Mouse (Mus musculus) cerebellum, adult 9-10 months (tissue): ENCODE measurements around the gene Rab3b.
"Not testable (repeated sequence)": the region's sequence is repeated elsewhere in the genome, so short reads cannot be mapped to it uniquely, and the experiment has no call there.

Source experiments
- DNase-seq: peaks from one replicate; pipeline ENCODE4 v3.0.0; 2022

Rab3b gene

GRCm38 (mm10) chr4:108900421-108900820 is 21.6 kb downstream of the Rab3b start:
- DNase-seq: no peak

GRCm38 (mm10) chr4:108902886-108903285 is 24.0 kb downstream of the Rab3b start:
- DNase-seq: no peak

GRCm38 (mm10) chr4:108903346-108903745 is 24.5 kb downstream of the Rab3b start:
- no peak for DNase-seq

- DNase-seq: no peak
Measured at GRCm38 (mm10) chr4:108904076-108904475, 25.2 kb downstream of the Rab3b start.

- DNase-seq: no peak
Measured at GRCm38 (mm10) chr4:108904790-108905189, 25.9 kb downstream of the Rab3b start.

- no peak for DNase-seq
Measured at GRCm38 (mm10) chr4:108905859-108906258, 27.0 kb downstream of the Rab3b start.

GRCm38 (mm10) chr4:108907475-108907874 is 28.6 kb downstream of the Rab3b start:
- DNase-seq: no peak

- no peak for DNase-seq
Measured at GRCm38 (mm10) chr4:108909872-108910425, 31.1 kb downstream of the Rab3b start.

GRCm38 (mm10) chr4:108911866-108912265 is 33.0 kb downstream of the Rab3b start:
- DNase-seq: no peak

- no peak for DNase-seq
Measured at GRCm38 (mm10) chr4:108913180-108913579, 34.3 kb downstream of the Rab3b start.

GRCm38 (mm10) chr4:108914391-108914790 is 35.5 kb downstream of the Rab3b start:
- DNase-seq: no peak

GRCm38 (mm10) chr4:108915101-108915500 is 36.2 kb downstream of the Rab3b start:
- DNase-seq: no peak

- no peak for DNase-seq
Measured at GRCm38 (mm10) chr4:108917654-108918053, 38.8 kb downstream of the Rab3b start.

GRCm38 (mm10) chr4:108927945-108928344 is 49.1 kb downstream of the Rab3b start:
- DNase-seq: not testable (repeated sequence)

- DNase-seq: no peak
Measured at GRCm38 (mm10) chr4:108933163-108933562, 54.3 kb downstream of the Rab3b start.

- no peak for DNase-seq
Measured at GRCm38 (mm10) chr4:108934856-108935255, 56.0 kb downstream of the Rab3b start.

- DNase-seq: peak; percentile 73
Measured at GRCm38 (mm10) chr4:108937848-108938771, 59.2 kb downstream of the Rab3b start.

- no peak for DNase-seq
Measured at GRCm38 (mm10) chr4:108940681-108941473, 62.0 kb downstream of the Rab3b start.

- no peak for DNase-seq
Measured at GRCm38 (mm10) chr4:108942171-108942570, 63.3 kb downstream of the Rab3b start.

GRCm38 (mm10) chr4:108942986-108943720 is 64.3 kb downstream of the Rab3b start:
- no peak for DNase-seq

- peak; percentile 88 for DNase-seq
Measured at GRCm38 (mm10) chr4:108949168-108949567, 70.3 kb downstream of the Rab3b start.

GRCm38 (mm10) chr4:108950201-108950600 is 71.3 kb downstream of the Rab3b start:
- DNase-seq: no peak

- no peak for DNase-seq
Measured at GRCm38 (mm10) chr4:108951663-108952062, 72.8 kb downstream of the Rab3b start.
